Mouse (Mus musculus): ENCODE results near the gene Cenpa. TPM values are rescaled to one million over a fixed set of nuclear protein-coding genes. Genes with fewer than 3 reads are reported as not detected.

Cenpa gene
- polyA plus RNA-seq, 1 experiment, result 187 TPM

- TF ChIP-seq CTCF (IDR thresholded peaks at IDR 0.05; ENCODE audit: control insufficient read depth, insufficient read depth, low read length) (no peak), POLR2A (IDR thresholded peaks at IDR 0.05; ENCODE audit: borderline replicate concordance, control insufficient read depth, low read depth, low read length) (no peak)
- no peaks in the 10 kb centered on the region for H3K4me1 ChIP-seq (ENCODE audit: control insufficient read depth, insufficient read depth, low read length)
- WGBS, result 91% methylated on average over 5 of the region's 5 CpGs
- no peak overlapping the region for H3K27ac ChIP-seq (ENCODE audit: control insufficient read depth, insufficient read depth, low read depth, low read length, poor library complexity)
- no peak overlapping the region for H3K4me3 ChIP-seq (replicated peaks; ENCODE audit: control insufficient read depth, low read depth, low read length)
These were observed 5.8 kb upstream of the Cenpa start for GRCm38 (mm10) chr5:30660813-30661212.

- TF ChIP-seq CTCF (IDR thresholded peaks at IDR 0.05; ENCODE audit: control insufficient read depth, insufficient read depth, low read length) (no peak), POLR2A (IDR thresholded peaks at IDR 0.05; ENCODE audit: borderline replicate concordance, control insufficient read depth, low read depth, low read length) (no peak)
- WGBS, result 79% methylated on average over 9 of the region's 9 CpGs
- Histone ChIP-seq H3K4me3 (replicated peaks; ENCODE audit: control insufficient read depth, low read depth, low read length) (no peak overlapping the region), H3K4me1 (ENCODE audit: control insufficient read depth, insufficient read depth, low read length) (no peaks in the 10 kb centered on the region; the same call in 1 of the 2 replicates), H3K27ac (ENCODE audit: control insufficient read depth, insufficient read depth, low read depth, low read length, poor library complexity) (no peak overlapping the region)
These were observed 1.2 kb upstream of the Cenpa start for GRCm38 (mm10) chr5:30665360-30665759.

- peak overlapping the region; percentile 87 for H3K4me3 ChIP-seq (replicated peaks; ENCODE audit: control insufficient read depth, low read depth, low read length)
- WGBS, result 9% methylated on average over 6 of the region's 6 CpGs
- H3K27ac ChIP-seq (ENCODE audit: control insufficient read depth, insufficient read depth, low read depth, low read length, poor library complexity), result peak overlapping the region; percentile 81
- TF ChIP-seq POLR2A (IDR thresholded peaks at IDR 0.05; ENCODE audit: borderline replicate concordance, control insufficient read depth, low read depth, low read length) (no peak), CTCF (IDR thresholded peaks at IDR 0.05; ENCODE audit: control insufficient read depth, insufficient read depth, low read length) (no peak)
- H3K4me1 ChIP-seq (ENCODE audit: control insufficient read depth, insufficient read depth, low read length), result no peaks in the 10 kb centered on the region; the same call in 1 of the 2 replicates
These were observed 609 bp upstream of the Cenpa start for GRCm38 (mm10) chr5:30665968-30666367.

DNA sequence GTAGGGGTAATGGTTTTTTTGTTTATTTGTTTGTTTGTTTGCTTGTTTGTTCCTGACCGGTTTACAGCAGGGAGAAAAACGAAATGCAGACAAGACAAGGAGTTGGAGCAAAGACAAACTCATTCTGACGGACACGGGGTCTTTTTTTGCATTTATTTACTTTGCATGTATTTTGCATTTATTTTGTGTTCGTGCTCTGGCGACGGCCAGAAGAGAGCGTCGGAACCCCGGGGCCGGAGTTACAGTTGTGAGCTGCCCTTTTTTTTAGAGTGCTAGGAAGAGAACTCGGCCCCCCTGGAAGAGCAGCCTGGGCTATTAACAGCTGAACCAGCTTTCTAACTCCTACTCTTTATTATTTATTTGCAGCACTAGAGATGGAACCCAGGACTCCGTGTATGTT lies 638 bp downstream of the Cenpa start:
- peak overlapping the region; percentile 87 for H3K4me3 ChIP-seq (replicated peaks; ENCODE audit: control insufficient read depth, low read depth, low read length)
- H3K27ac ChIP-seq (ENCODE audit: control insufficient read depth, insufficient read depth, low read depth, low read length, poor library complexity), result peak overlapping the region; percentile 90
- under 1% methylated on average over 13 of the region's 13 CpGs for WGBS
- TF ChIP-seq CTCF (IDR thresholded peaks at IDR 0.05; ENCODE audit: control insufficient read depth, insufficient read depth, low read length) (no peak), POLR2A (IDR thresholded peaks at IDR 0.05; ENCODE audit: borderline replicate concordance, control insufficient read depth, low read depth, low read length) (no peak)
- no peaks in the 10 kb centered on the region; the same call in 1 of the 2 replicates for H3K4me1 ChIP-seq (ENCODE audit: control insufficient read depth, insufficient read depth, low read length)

DNA sequence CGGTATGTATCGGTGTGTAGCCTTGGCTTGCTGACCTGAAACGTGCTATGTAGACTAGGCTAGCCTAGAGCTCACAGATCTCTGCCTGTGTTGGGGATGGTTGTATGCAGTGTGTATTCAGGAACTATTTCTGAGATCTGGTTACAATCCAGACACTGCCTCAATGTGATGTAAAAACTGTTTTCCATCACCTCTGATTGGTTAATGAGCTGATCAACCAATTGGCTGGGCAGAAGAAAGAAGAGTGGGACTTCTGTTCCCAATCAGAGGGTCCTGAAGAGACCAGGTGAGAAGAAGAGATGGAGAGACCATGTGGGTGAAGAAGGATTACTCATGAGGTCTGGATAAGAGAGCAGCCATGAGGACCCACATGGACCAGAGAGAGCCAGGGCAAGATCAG lies 1.1 kb downstream of the Cenpa start:
- peak overlapping the region; percentile 87 for H3K4me3 ChIP-seq (replicated peaks; ENCODE audit: control insufficient read depth, low read depth, low read length)
- WGBS, result under 1% methylated on average over 3 of the region's 3 CpGs
- TF ChIP-seq POLR2A (IDR thresholded peaks at IDR 0.05; ENCODE audit: borderline replicate concordance, control insufficient read depth, low read depth, low read length) (no peak), CTCF (IDR thresholded peaks at IDR 0.05; ENCODE audit: control insufficient read depth, insufficient read depth, low read length) (no peak)
- H3K4me1 ChIP-seq (ENCODE audit: control insufficient read depth, insufficient read depth, low read length), result no peaks in the 10 kb centered on the region; the same call in 1 of the 2 replicates
- peak overlapping the region; percentile 11; the same call in 1 of the 2 replicates for H3K27ac ChIP-seq (ENCODE audit: control insufficient read depth, insufficient read depth, low read depth, low read length, poor library complexity)

DNA sequence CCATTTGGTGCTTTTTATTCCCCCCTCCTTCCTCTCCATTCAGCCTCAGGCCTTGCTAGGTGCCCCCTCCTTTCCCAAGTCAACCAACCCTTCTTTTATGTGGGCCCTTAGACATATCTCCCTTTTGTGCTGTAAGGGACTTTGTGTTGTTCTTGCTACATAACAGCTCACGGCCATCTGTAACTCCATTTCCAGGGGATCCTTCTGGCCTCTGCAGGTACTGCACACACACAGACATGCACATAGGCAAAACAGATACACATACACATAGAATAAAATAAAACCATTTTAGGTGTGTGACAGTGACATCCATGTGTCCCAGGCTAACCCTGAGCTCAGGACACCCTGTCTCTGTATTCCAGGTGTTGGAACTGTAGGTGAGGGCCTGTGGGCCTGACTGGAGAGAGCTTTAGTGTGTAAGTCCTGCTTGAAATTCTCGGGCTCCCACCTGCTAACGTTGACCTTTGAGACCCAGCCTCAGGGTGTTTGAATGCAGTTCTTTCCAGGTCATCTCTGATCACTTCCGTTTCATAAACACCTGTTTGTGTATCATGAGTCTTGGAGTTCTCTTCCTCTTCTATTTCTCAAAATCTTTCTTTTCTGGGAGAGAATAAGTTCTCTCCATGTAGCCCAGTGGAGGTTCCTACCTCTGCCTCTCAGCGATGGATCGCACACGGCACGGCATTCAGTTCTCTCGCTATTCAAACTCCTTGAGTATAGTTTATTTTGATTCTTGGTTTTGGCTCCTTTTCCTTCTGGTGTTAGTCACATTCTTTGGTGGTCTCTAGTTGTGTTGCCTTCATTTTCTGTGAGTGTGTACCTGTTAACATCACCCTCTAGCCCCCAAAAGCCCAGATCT lies 2.3 kb downstream of the Cenpa start:
- H3K4me1 ChIP-seq (ENCODE audit: control insufficient read depth, insufficient read depth, low read length), result no peaks in the 10 kb centered on the region; the same call in 1 of the 2 replicates
- 85% methylated on average over 9 of the region's 9 CpGs for WGBS
- TF ChIP-seq POLR2A (IDR thresholded peaks at IDR 0.05; ENCODE audit: borderline replicate concordance, control insufficient read depth, low read depth, low read length), result no peak
- TF ChIP-seq CTCF (IDR thresholded peaks at IDR 0.05; ENCODE audit: control insufficient read depth, insufficient read depth, low read length), result no peak
- H3K4me3 ChIP-seq (replicated peaks; ENCODE audit: control insufficient read depth, low read depth, low read length), result peak overlapping the region; percentile 58
- no peak overlapping the region for H3K27ac ChIP-seq (ENCODE audit: control insufficient read depth, insufficient read depth, low read depth, low read length, poor library complexity)

DNA sequence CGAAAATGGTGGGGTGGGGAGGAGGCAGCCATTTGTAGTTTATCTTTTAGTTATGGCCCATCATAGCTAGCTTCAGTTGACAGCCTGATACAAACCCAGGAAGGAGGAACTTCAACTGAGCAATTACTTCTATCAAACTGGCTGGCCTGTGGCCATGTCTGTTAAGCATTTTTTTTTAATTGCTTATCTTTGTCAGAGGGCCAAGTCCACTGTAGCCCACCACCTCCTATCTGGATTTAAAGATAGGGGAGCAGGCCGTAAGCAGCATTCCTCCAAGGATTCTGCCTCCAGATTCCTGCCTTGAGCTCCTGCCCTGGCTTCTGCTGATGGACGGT lies 2.9 kb downstream of the Cenpa start:
- no peak for TF ChIP-seq CTCF (IDR thresholded peaks at IDR 0.05; ENCODE audit: control insufficient read depth, insufficient read depth, low read length)
- TF ChIP-seq POLR2A (IDR thresholded peaks at IDR 0.05; ENCODE audit: borderline replicate concordance, control insufficient read depth, low read depth, low read length), result no peak
- H3K27ac ChIP-seq (ENCODE audit: control insufficient read depth, insufficient read depth, low read depth, low read length, poor library complexity), result no peak overlapping the region
- H3K4me3 ChIP-seq (replicated peaks; ENCODE audit: control insufficient read depth, low read depth, low read length), result peak overlapping the region; percentile 28
- 71% methylated on average over 3 of the region's 3 CpGs for WGBS
- H3K4me1 ChIP-seq (ENCODE audit: control insufficient read depth, insufficient read depth, low read length), result no peaks in the 10 kb centered on the region; the same call in 1 of the 2 replicates

- no peak overlapping the region for H3K27ac ChIP-seq (ENCODE audit: control insufficient read depth, insufficient read depth, low read depth, low read length, poor library complexity)
- 73% methylated on average over 7 of the region's 7 CpGs for WGBS
These were observed 3.5 kb downstream of the Cenpa start for GRCm38 (mm10) chr5:30670091-30670490.

More at GRCm38 (mm10) chr5:30670091-30670490, 3.5 kb downstream of the Cenpa start:
- TF ChIP-seq CTCF (IDR thresholded peaks at IDR 0.05; ENCODE audit: control insufficient read depth, insufficient read depth, low read length), result no peak
- TF ChIP-seq POLR2A (IDR thresholded peaks at IDR 0.05; ENCODE audit: borderline replicate concordance, control insufficient read depth, low read depth, low read length), result no peak
- no peak overlapping the region for H3K4me3 ChIP-seq (replicated peaks; ENCODE audit: control insufficient read depth, low read depth, low read length)
- H3K4me1 ChIP-seq (ENCODE audit: control insufficient read depth, insufficient read depth, low read length), result no peaks in the 10 kb centered on the region; the same call in 1 of the 2 replicates

Measured in bone marrow, adult 2 months (tissue).